Mouse (Mus musculus): ENCODE results near the gene Gm10681.
"Not testable (repeated sequence)": the region's sequence is repeated elsewhere in the genome, so short reads cannot be mapped to it uniquely, and the experiment has no call there.

DNA sequence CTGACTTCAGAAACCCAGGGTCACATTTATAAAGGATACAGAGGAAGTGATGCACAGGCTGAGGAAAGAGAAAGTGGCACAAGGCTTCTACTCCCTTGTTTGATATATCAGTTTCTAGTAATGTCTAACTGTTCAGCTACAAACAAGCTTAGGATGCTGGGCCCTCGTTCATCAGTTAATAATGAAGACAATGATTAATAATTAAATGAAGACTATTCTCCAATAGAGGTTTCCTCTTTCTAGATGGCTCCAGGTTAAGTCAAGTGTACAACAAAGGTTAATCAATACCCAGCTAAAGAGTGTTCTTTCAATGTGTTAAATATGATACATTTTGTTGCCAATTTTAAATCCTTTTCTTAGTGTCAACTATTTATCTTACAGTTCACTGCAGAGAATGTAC, 78.2 kb downstream of the Gm10681 start, which contains the start of gene Hsd3b4:
- not testable (repeated sequence) for TF ChIP-seq POLR2A (IDR thresholded peaks at IDR 0.05; ENCODE audit: borderline replicate concordance, insufficient read depth, low read length); CTCF (IDR thresholded peaks at IDR 0.05; ENCODE audit: borderline replicate concordance, insufficient read depth, low read depth, low read length)

Measured in cerebellum, adult 2 months (tissue).